Mouse (Mus musculus): Measurements from ENCODE around the gene Tubgcp4. TPM values are rescaled to one million over a fixed set of nuclear protein-coding genes. Genes with fewer than 3 reads are reported as not detected.

Gene Tubgcp4
- polyA plus RNA-seq, 1 experiment from 2014 or later: 84.2 TPM

GRCm38 (mm10) chr2:121149679-121150078 lies 20.8 kb upstream of the Tubgcp4 start:
- no peak overlapping the region for H3K27ac ChIP-seq

GRCm38 (mm10) chr2:121153100-121153499 lies 17.4 kb upstream of the Tubgcp4 start:
- ATAC-seq (ENCODE audit: insufficient number of reproducible peaks, insufficient read depth, low FRiP score, low TSS enrichment, low read depth): no peak
- no peak overlapping the region for H3K9ac ChIP-seq (replicated peaks)
- no peak overlapping the region for H3K4me2 ChIP-seq
- no peak overlapping the region for H3K27ac ChIP-seq
- no peak overlapping the region for H3K4me3 ChIP-seq (replicated peaks)
- peaks cover 29% of the 10 kb centered on the region for H3K36me3 ChIP-seq
- no peaks in the 10 kb centered on the region for H3K9me3 ChIP-seq
- no peaks in the 10 kb centered on the region for H3K27me3 ChIP-seq
- no peaks in the 10 kb centered on the region for H3K4me1 ChIP-seq (replicated peaks)
- 88% methylated on average over 3 of the region's 3 CpGs for WGBS

More at GRCm38 (mm10) chr2:121149679-121150078, 20.8 kb upstream of the Tubgcp4 start:
- no peak overlapping the region for H3K4me3 ChIP-seq (replicated peaks)
- H3K9ac ChIP-seq (replicated peaks): no peak overlapping the region
- 80% methylated on average over 5 of the region's 5 CpGs for WGBS
- no peaks in the 10 kb centered on the region for H3K27me3 ChIP-seq
- H3K4me1 ChIP-seq (replicated peaks): no peaks in the 10 kb centered on the region
- no peak for ATAC-seq (ENCODE audit: insufficient number of reproducible peaks, insufficient read depth, low FRiP score, low TSS enrichment, low read depth)
- no peak overlapping the region for H3K4me2 ChIP-seq
- H3K36me3 ChIP-seq: peaks cover 43% of the 10 kb centered on the region
- H3K9me3 ChIP-seq: no peaks in the 10 kb centered on the region

- H3K4me1 ChIP-seq (replicated peaks): peaks cover 21% of the 10 kb centered on the region
- peak overlapping the region; percentile 80 for H3K4me3 ChIP-seq (replicated peaks)
- WGBS: 41% methylated on average over 4 of the region's 4 CpGs
- H3K9ac ChIP-seq (replicated peaks): peak overlapping the region; percentile 86; the same call in 1 of the 2 replicates
- no peak for ATAC-seq (ENCODE audit: insufficient number of reproducible peaks, insufficient read depth, low FRiP score, low TSS enrichment, low read depth)
- H3K27me3 ChIP-seq: no peaks in the 10 kb centered on the region
- peak overlapping the region; percentile 90 for H3K4me2 ChIP-seq
- peaks cover 38% of the 10 kb centered on the region for H3K36me3 ChIP-seq
- H3K27ac ChIP-seq: no peak overlapping the region
- no peaks in the 10 kb centered on the region for H3K9me3 ChIP-seq
These were observed 1.3 kb upstream of the Tubgcp4 start for GRCm38 (mm10) chr2:121169173-121169572.

GRCm38 (mm10) chr2:121169902-121170301 lies 552 bp upstream of the Tubgcp4 start:
- Histone ChIP-seq H3K4me3 (replicated peaks) (peak overlapping the region; percentile 80), H3K27ac (peak overlapping the region; percentile 90), H3K36me3 (peaks cover 40% of the 10 kb centered on the region), H3K9me3 (no peaks in the 10 kb centered on the region), H3K4me1 (replicated peaks) (peaks cover 21% of the 10 kb centered on the region), H3K27me3 (no peaks in the 10 kb centered on the region), H3K4me2 (peak overlapping the region; percentile 90), H3K9ac (replicated peaks) (peak overlapping the region; percentile 86)
- 7% methylated on average over 9 of the region's 9 CpGs for whole genome bisulfite sequencing
- no peak for ATAC-seq (ENCODE audit: insufficient number of reproducible peaks, insufficient read depth, low FRiP score, low TSS enrichment, low read depth)

GRCm38 (mm10) chr2:121170980-121171742 lies 707 bp downstream of the Tubgcp4 start, which contains the start of gene Zscan29:
Gene Zscan29, minus strand, starts transcription at chr2:121171125.
- H3K9ac ChIP-seq (replicated peaks): peak within 1 kb of the TSS; percentile 86
- H3K4me3 ChIP-seq (replicated peaks): peak within 1 kb of the TSS; percentile 80
- no peaks in the 10 kb centered on the region for H3K9me3 ChIP-seq
- ATAC-seq (ENCODE audit: insufficient number of reproducible peaks, insufficient read depth, low FRiP score, low TSS enrichment, low read depth): peak; percentile 95
- WGBS: under 1% methylated on average over 66 of the region's 66 CpGs
- peak within 1 kb of the TSS; percentile 90 for H3K4me2 ChIP-seq
- H3K27ac ChIP-seq: peak within 1 kb of the TSS; percentile 90
- peaks cover 43% of the 10 kb centered on the region for H3K36me3 ChIP-seq
- peaks cover 21% of the 10 kb centered on the region for H3K4me1 ChIP-seq (replicated peaks)
- no peaks in the 10 kb centered on the region for H3K27me3 ChIP-seq

GRCm38 (mm10) chr2:121178828-121179479 lies 8.5 kb downstream of the Tubgcp4 start:
- Histone ChIP-seq H3K4me3 (replicated peaks) (no peak overlapping the region), H3K4me2 (no peak overlapping the region), H3K4me1 (replicated peaks) (no peaks in the 10 kb centered on the region), H3K27me3 (no peaks in the 10 kb centered on the region), H3K9ac (replicated peaks) (no peak overlapping the region), H3K27ac (no peak overlapping the region), H3K36me3 (peaks cover 88% of the 10 kb centered on the region), H3K9me3 (no peaks in the 10 kb centered on the region)
- no peak for ATAC-seq (ENCODE audit: insufficient number of reproducible peaks, insufficient read depth, low FRiP score, low TSS enrichment, low read depth)
- WGBS: 97% methylated on average over 3 of the region's 3 CpGs

- no peak overlapping the region for H3K9ac ChIP-seq (replicated peaks)
- no peaks in the 10 kb centered on the region for H3K9me3 ChIP-seq
- 90% methylated on average over 5 of the region's 5 CpGs for WGBS
- H3K27ac ChIP-seq: no peak overlapping the region
- ATAC-seq (ENCODE audit: insufficient number of reproducible peaks, insufficient read depth, low FRiP score, low TSS enrichment, low read depth): no peak
- H3K4me1 ChIP-seq (replicated peaks): no peaks in the 10 kb centered on the region
- H3K36me3 ChIP-seq: peaks cover 82% of the 10 kb centered on the region
- no peak overlapping the region for H3K4me3 ChIP-seq (replicated peaks)
- no peak overlapping the region for H3K4me2 ChIP-seq
- H3K27me3 ChIP-seq: no peaks in the 10 kb centered on the region
These were observed 13.0 kb downstream of the Tubgcp4 start for GRCm38 (mm10) chr2:121183431-121183830.

- Histone ChIP-seq H3K4me2 (no peak overlapping the region), H3K9me3 (no peaks in the 10 kb centered on the region), H3K4me3 (replicated peaks) (no peak overlapping the region), H3K27ac (no peak overlapping the region), H3K36me3 (peaks cover 81% of the 10 kb centered on the region), H3K27me3 (no peaks in the 10 kb centered on the region), H3K4me1 (replicated peaks) (no peaks in the 10 kb centered on the region), H3K9ac (replicated peaks) (no peak overlapping the region)
- ATAC-seq (ENCODE audit: insufficient number of reproducible peaks, insufficient read depth, low FRiP score, low TSS enrichment, low read depth): no peak
- 95% methylated on average over 7 of the region's 7 CpGs for WGBS
These were observed 13.7 kb downstream of the Tubgcp4 start for GRCm38 (mm10) chr2:121184142-121184541.

GRCm38 (mm10) chr2:121188530-121188929 lies 18.1 kb downstream of the Tubgcp4 start:
- peaks cover 89% of the 10 kb centered on the region for H3K36me3 ChIP-seq
- no peak overlapping the region for H3K4me3 ChIP-seq (replicated peaks)
- WGBS: 57% methylated on average over 1 of the region's 1 CpGs

GRCm38 (mm10) chr2:121195466-121195865 lies 25.0 kb downstream of the Tubgcp4 start:
- H3K4me2 ChIP-seq: no peak overlapping the region
- no peak overlapping the region for H3K4me3 ChIP-seq (replicated peaks)
- H3K27me3 ChIP-seq: no peaks in the 10 kb centered on the region
- H3K9ac ChIP-seq (replicated peaks): no peak overlapping the region
- no peaks in the 10 kb centered on the region for H3K9me3 ChIP-seq
- H3K27ac ChIP-seq: no peak overlapping the region
- 94% methylated on average over 9 of the region's 9 CpGs for WGBS
- no peak for ATAC-seq (ENCODE audit: insufficient number of reproducible peaks, insufficient read depth, low FRiP score, low TSS enrichment, low read depth)
- H3K36me3 ChIP-seq: peaks cover 98% of the 10 kb centered on the region
- no peaks in the 10 kb centered on the region for H3K4me1 ChIP-seq (replicated peaks)

More at GRCm38 (mm10) chr2:121188530-121188929, 18.1 kb downstream of the Tubgcp4 start:
- Histone ChIP-seq H3K27me3 (no peaks in the 10 kb centered on the region), H3K9me3 (no peaks in the 10 kb centered on the region), H3K9ac (replicated peaks) (no peak overlapping the region), H3K27ac (no peak overlapping the region), H3K4me1 (replicated peaks) (no peaks in the 10 kb centered on the region), H3K4me2 (no peak overlapping the region)
- ATAC-seq (ENCODE audit: insufficient number of reproducible peaks, insufficient read depth, low FRiP score, low TSS enrichment, low read depth): no peak

- H3K27me3 ChIP-seq: no peaks in the 10 kb centered on the region
- H3K4me1 ChIP-seq (replicated peaks): no peaks in the 10 kb centered on the region
- H3K9ac ChIP-seq (replicated peaks): no peak overlapping the region
- H3K36me3 ChIP-seq: peaks cover 98% of the 10 kb centered on the region
- H3K9me3 ChIP-seq: no peaks in the 10 kb centered on the region
- no peak for ATAC-seq (ENCODE audit: insufficient number of reproducible peaks, insufficient read depth, low FRiP score, low TSS enrichment, low read depth)
- no peak overlapping the region for H3K4me2 ChIP-seq
- WGBS: 95% methylated on average over 17 of the region's 17 CpGs
- H3K27ac ChIP-seq: no peak overlapping the region
- no peak overlapping the region for H3K4me3 ChIP-seq (replicated peaks)
These were observed 33.8 kb downstream of the Tubgcp4 start for GRCm38 (mm10) chr2:121204276-121204675.
